23 mouse cellular contexts compared by ENCODE assay signal in genomic region chr5:29485941-29486320, GRCm38 (mm10). TPM values are rescaled to one million over a fixed set of nuclear protein-coding genes. Genes with fewer than 3 reads are reported as not detected.
DNase-seq lines count a peak whose midpoint lies in the region; ATAC-seq lines count a peak whose summit lies in the region.
"Had no signal": no experiment of that assay in that cellular context is flagged by ENCODE, and none has a peak within 500 bp of the region (broad histone marks: within the 10 kb centered on the region; RNA-seq: fewer than 3 reads in every experiment).

No protein-coding gene starts in this region.

- H3K4me1 ChIP-seq in heart, embryonic 13.5 days = peaks cover 9% of the 10 kb centered on the region
- no peaks in the 10 kb centered on the region for H3K4me1 ChIP-seq in midbrain, embryonic 11.5 days (ENCODE audit: control insufficient read depth, insufficient read depth, low read length)
- peaks cover 9% of the 10 kb centered on the region for H3K4me1 ChIP-seq in midbrain, embryonic 10.5 days
- peaks cover 9% of the 10 kb centered on the region; the same call in 1 of the 2 replicates for H3K4me1 ChIP-seq in limb, embryonic 13.5 days

- peak overlapping the region; percentile 45; the same call in 1 of the 2 replicates for H3K4me2 ChIP-seq in heart, embryonic 13.5 days
- H3K4me2 ChIP-seq in midbrain, embryonic 11.5 days = no peak overlapping the region
- H3K4me2 ChIP-seq in limb, embryonic 13.5 days (replicated peaks) = peak overlapping the region; percentile 38
- H3K4me2 ChIP-seq: embryonic facial prominence, embryonic 15.5 days; forebrain, embryonic 15.5 days; heart, embryonic 11.5 days; hindbrain, embryonic 15.5 days had no signal

- no peaks in the 10 kb centered on the region for H3K9me3 ChIP-seq in heart, embryonic 13.5 days
- H3K9me3 ChIP-seq in midbrain, embryonic 11.5 days (ENCODE audit: control insufficient read depth, low read length) = no peaks in the 10 kb centered on the region
- no peaks in the 10 kb centered on the region for H3K9me3 ChIP-seq in midbrain, embryonic 10.5 days (replicated peaks)
- H3K9me3 ChIP-seq in limb, embryonic 13.5 days = no peaks in the 10 kb centered on the region
- H3K9me3 ChIP-seq: embryonic facial prominence, embryonic 15.5 days; forebrain, embryonic 10.5 days; forebrain, embryonic 15.5 days; hindbrain, embryonic 15.5 days had no signal

- H3K27ac ChIP-seq in heart, embryonic 13.5 days (replicated peaks) = no peak overlapping the region
- H3K27ac ChIP-seq in midbrain, embryonic 11.5 days (ENCODE audit: low read depth, low read length) = no peak overlapping the region
- H3K27ac ChIP-seq in midbrain, embryonic 10.5 days (replicated peaks) = no peak overlapping the region
- no peak overlapping the region for H3K27ac ChIP-seq in limb, embryonic 13.5 days
- H3K27ac ChIP-seq: embryonic facial prominence, embryonic 15.5 days; forebrain, embryonic 10.5 days; forebrain, embryonic 15.5 days; hindbrain, embryonic 15.5 days had no signal

- WGBS in heart, embryonic 13.5 days = 8% methylated on average over 10 of the region's 10 CpGs
- WGBS in midbrain, embryonic 11.5 days = under 1% methylated on average over 10 of the region's 10 CpGs
- 2% methylated on average over 10 of the region's 10 CpGs for WGBS in midbrain, embryonic 10.5 days
- 3% methylated on average over 10 of the region's 10 CpGs for WGBS in limb, embryonic 13.5 days

- ATAC-seq in heart, embryonic 13.5 days (ENCODE audit: extremely low read depth, insufficient number of reproducible peaks, low FRiP score, low TSS enrichment) = no peak
- no peak for ATAC-seq in midbrain, embryonic 11.5 days (ENCODE audit: low FRiP score)
- no peak for ATAC-seq in limb, embryonic 13.5 days (ENCODE audit: low FRiP score, low read depth)
- ATAC-seq: forebrain, embryonic 15.5 days had no signal

- H3K27me3 ChIP-seq in heart, embryonic 13.5 days (replicated peaks) = peaks cover 99% of the 10 kb centered on the region
- peaks cover 92% of the 10 kb centered on the region for H3K27me3 ChIP-seq in midbrain, embryonic 11.5 days (ENCODE audit: control insufficient read depth, insufficient read depth, low read length)
- H3K27me3 ChIP-seq in midbrain, embryonic 10.5 days (ENCODE audit: low read depth, poor library complexity, severe bottlenecking) = peaks cover 100% of the 10 kb centered on the region
- H3K27me3 ChIP-seq in limb, embryonic 13.5 days = peaks cover 97% of the 10 kb centered on the region

- H3K4me3 ChIP-seq in heart, embryonic 13.5 days = 0 out of 2 replicates have a peak overlapping the region, but pooled peaks have one; percentile 28
- H3K4me3 ChIP-seq in midbrain, embryonic 11.5 days (ENCODE audit: low read depth, low read length) = no peak overlapping the region
- no peak overlapping the region for H3K4me3 ChIP-seq in midbrain, embryonic 10.5 days
- no peak overlapping the region for H3K4me3 ChIP-seq in limb, embryonic 13.5 days
- H3K4me3 ChIP-seq: embryonic facial prominence, embryonic 15.5 days; erythroblast, embryonic 14.5 days; forebrain, embryonic 10.5 days; forebrain, embryonic 15.5 days; hindbrain, embryonic 15.5 days had no signal

- no peaks in the 10 kb centered on the region for H3K36me3 ChIP-seq in heart, embryonic 13.5 days
- no peaks in the 10 kb centered on the region for H3K36me3 ChIP-seq in midbrain, embryonic 11.5 days (ENCODE audit: control insufficient read depth, insufficient read depth, low read length)
- no peaks in the 10 kb centered on the region for H3K36me3 ChIP-seq in midbrain, embryonic 10.5 days
- H3K36me3 ChIP-seq in limb, embryonic 13.5 days = no peaks in the 10 kb centered on the region
- H3K36me3 ChIP-seq: embryonic facial prominence, embryonic 15.5 days; forebrain, embryonic 10.5 days; forebrain, embryonic 15.5 days; hindbrain, embryonic 15.5 days had no signal

- no peak overlapping the region for H3K9ac ChIP-seq in heart, embryonic 13.5 days
- no peak overlapping the region for H3K9ac ChIP-seq in midbrain, embryonic 11.5 days (ENCODE audit: low read length)
- no peak overlapping the region for H3K9ac ChIP-seq in limb, embryonic 13.5 days
- H3K9ac ChIP-seq: embryonic facial prominence, embryonic 15.5 days; forebrain, embryonic 15.5 days; hindbrain, embryonic 15.5 days had no signal

- DNase-seq in heart, adult 11 months = no peak
- DNase-seq in midbrain, embryonic 11.5 days (ENCODE audit: low spot score, missing footprints) = peak; percentile 92
- no peak for DNase-seq in midbrain, embryonic 10.5 days (ENCODE audit: low spot score)
- no peak for DNase-seq in retina, postnatal 1 day
- no peak for DNase-seq in layer of hippocampus, adult 8-10 months (ENCODE audit: low spot score in 2 of 2)
- DNase-seq: cerebellum, adult 18-20 months; cerebellum, adult 9-11 months; cerebellum, postnatal 36 days; gastrocnemius, postnatal 36 days; heart, adult 18-20 months; heart, postnatal 14 days had no signal

RNA-seq across cellular contexts. Expression of gene Mnx1, which starts 7.7 kb away (rescaled TPM):
- polyA plus RNA-seq in heart, embryonic 13.5 days (2015; fragmentation: Nextera tagmentation; extraction: Ambion mirVana) = not detected in 2 replicates
- polyA plus RNA-seq in midbrain, embryonic 11.5 days (2014; fragmentation: Nextera tagmentation; extraction: Ambion mirVana) = not detected in 2 replicates
- not detected in 2 replicates for polyA plus RNA-seq in midbrain, embryonic 10.5 days (2016; fragmentation: Nextera tagmentation; extraction: Ambion mirVana)
- polyA plus RNA-seq in limb, embryonic 13.5 days (2015; fragmentation: Nextera tagmentation; extraction: Ambion mirVana) = 0.08 and 0.18 TPM in 2 replicates
- under 1 TPM in 1 of 4 experiments, not detected in 3; 0.26 TPM for total RNA-seq in layer of hippocampus, adult 8-10 months (2022)
- total RNA-seq: adrenal gland, adult 2 months; adrenal gland, postnatal 25 days; gastrocnemius, adult 8-10 months; gastrocnemius, postnatal 36 days; heart, adult 18-20 months; heart, postnatal 14 days had no signal
- polyA plus RNA-seq: adrenal gland, adult 2 months; embryonic facial prominence, embryonic 11.5 days; erythroblast, embryonic 14.5 days; forebrain, embryonic 10.5 days; forebrain, embryonic 15.5 days; heart, embryonic 11.5 days had no signal

RNA-seq across cellular contexts. Expression of gene Nom1, which starts 51.5 kb away (rescaled TPM):
- 15.5 and 17.0 TPM in 2 replicates for polyA plus RNA-seq in heart, embryonic 13.5 days (2015; fragmentation: Nextera tagmentation; extraction: Ambion mirVana)
- polyA plus RNA-seq in midbrain, embryonic 11.5 days (2014; fragmentation: Nextera tagmentation; extraction: Ambion mirVana) = 26.4 and 32.1 TPM in 2 replicates
- 27.7 and 33.7 TPM in 2 replicates for polyA plus RNA-seq in midbrain, embryonic 10.5 days (2016; fragmentation: Nextera tagmentation; extraction: Ambion mirVana)
- polyA plus RNA-seq in limb, embryonic 13.5 days (2015; fragmentation: Nextera tagmentation; extraction: Ambion mirVana) = 27.0 and 30.4 TPM in 2 replicates
- total RNA-seq in layer of hippocampus, adult 8-10 months (2022) = 10 to 100 TPM; 24.0 to 26.5 (median 24.8) TPM
